Mouse (Mus musculus) liver, embryonic 14.5 days (tissue): Measurements from ENCODE around the gene Sec14l3. TPM values are rescaled to one million over a fixed set of nuclear protein-coding genes. Genes with fewer than 3 reads are reported as not detected.
"Not testable (repeated sequence)": the region's sequence is repeated elsewhere in the genome, so short reads cannot be mapped to it uniquely, and the experiment has no call there.

Source experiments
- ATAC-seq: fragments of 200-750 bp; cut with Nextera tagmentation; 2 replicates; pipeline ENCODE4 v1.8.0; 2017; ENCODE audit warnings: moderate number of reproducible peaks, mild to moderate bottlenecking, moderate library complexity; ENCODE audit not compliant: insufficient read depth
- DNase-seq, 3 experiments: peaks; one replicate each; pipeline ENCODE4 v3.0.0-alpha.2; 2012 to 2013; ENCODE audit warnings: low read depth in 3 of 3, low spot score in 3 of 3
- H3K27ac ChIP-seq: fragments of 300-500 bp; sonication (generic); 2 replicates; pipeline ENCODE4 v1.5.1; 2014; ENCODE audit warnings: moderate library complexity, mild to moderate bottlenecking, control low read depth, inconsistent platforms
- H3K27me3 ChIP-seq: fragments of 300-500 bp; sonication (generic); 2 replicates; pipeline ENCODE4 v1.6.1; 2014; ENCODE audit warnings: mild to moderate bottlenecking, low read length, moderate library complexity; ENCODE audit not compliant: control insufficient read depth, insufficient read depth
- H3K36me3 ChIP-seq: fragments of 300-500 bp; sonication (generic); replicated peaks from 2 replicates; pipeline ENCODE4 v1.6.1; 2014; ENCODE audit warnings: low read depth; ENCODE audit not compliant: control insufficient read depth, insufficient read depth
- H3K4me1 ChIP-seq, 2 experiments: fragments of 200-500 bp in 1 of 2; fragments of 300-500 bp in 1 of 2; sonication (generic) in 1 of 2; replicated peaks; 2 replicates each; pipeline ENCODE4 v1.6.1; 2012 to 2014; ENCODE audit warnings: antibody characterized with exemption in 1 of 2, inconsistent platforms in 1 of 2, low read length in 1 of 2; ENCODE audit not compliant: control insufficient read depth in 2 of 2, insufficient read depth in 2 of 2
- H3K4me2 ChIP-seq: fragments of 300-500 bp; sonication (generic); 2 replicates; pipeline ENCODE4 v1.6.1; 2014; ENCODE audit warnings: low read depth, mild to moderate bottlenecking, control low read depth, moderate library complexity
- H3K4me3 ChIP-seq, 2 experiments: fragments of 200-500 bp in 1 of 2; fragments of 300-500 bp in 1 of 2; sonication (generic) in 1 of 2; 2 replicates each; pipeline ENCODE4 v1.5.1; 2012 to 2014; ENCODE audit warnings: low read depth in 2 of 2, low read length in 2 of 2, mild to moderate bottlenecking in 2 of 2, control low read depth in 1 of 2, inconsistent platforms in 1 of 2, moderate library complexity in 1 of 2; ENCODE audit not compliant: insufficient read depth in 1 of 2
- H3K9ac ChIP-seq: fragments of 300-500 bp; sonication (generic); replicated peaks from 2 replicates; pipeline ENCODE4 v1.6.1; 2014; ENCODE audit warnings: mild to moderate bottlenecking, control low read depth, moderate library complexity
- H3K9me3 ChIP-seq: fragments of 300-500 bp; sonication (generic); 2 replicates; pipeline ENCODE4 v1.6.1; 2016; ENCODE audit warnings: low read length, mixed read lengths; ENCODE audit not compliant: control insufficient read depth
- CTCF ChIP-seq: IDR thresholded peaks from 2 replicates; pipeline ENCODE4 v1.5.1; 2016; ENCODE audit warnings: antibody characterized with exemption, low read depth, control low read depth
- EP300 ChIP-seq: IDR thresholded peaks from 2 replicates; pipeline ENCODE4 v1.6.1; 2016; ENCODE audit warnings: antibody characterized with exemption, low read depth
- WGBS: fragments of 180-500 bp; shearing (Covaris S2); extraction: QIAGEN DNeasy Blood & Tissue Kit; methylation state at CpG from one replicate; pipeline ENCODE4 v1.1.7; 2014; ENCODE audit not compliant: insufficient replicate concordance; 5-methylcytosine and 5-hydroxymethylcytosine counted together
- polyA plus RNA-seq, 2 experiments: library from polyadenylated mRNA; depleted of rRNA in 1 of 2; stranded (reverse) in 1 of 2; unstranded in 1 of 2; fragments of >200 nt; fragmentation: Nextera tagmentation in 1 of 2; extraction: Ambion mirVana in 1 of 2; gene quantifications; 2 replicates each; pipeline versions ENCODE4 v1.2.1 to v1.2.3; 2012 to 2014

The Sec14l3 gene
- polyA plus RNA-seq (2012; rRNA removed) (not detected in 2 replicates), polyA plus RNA-seq (2014; fragmentation: Nextera tagmentation; extraction: Ambion mirVana) (not detected in 2 replicates)

DNA sequence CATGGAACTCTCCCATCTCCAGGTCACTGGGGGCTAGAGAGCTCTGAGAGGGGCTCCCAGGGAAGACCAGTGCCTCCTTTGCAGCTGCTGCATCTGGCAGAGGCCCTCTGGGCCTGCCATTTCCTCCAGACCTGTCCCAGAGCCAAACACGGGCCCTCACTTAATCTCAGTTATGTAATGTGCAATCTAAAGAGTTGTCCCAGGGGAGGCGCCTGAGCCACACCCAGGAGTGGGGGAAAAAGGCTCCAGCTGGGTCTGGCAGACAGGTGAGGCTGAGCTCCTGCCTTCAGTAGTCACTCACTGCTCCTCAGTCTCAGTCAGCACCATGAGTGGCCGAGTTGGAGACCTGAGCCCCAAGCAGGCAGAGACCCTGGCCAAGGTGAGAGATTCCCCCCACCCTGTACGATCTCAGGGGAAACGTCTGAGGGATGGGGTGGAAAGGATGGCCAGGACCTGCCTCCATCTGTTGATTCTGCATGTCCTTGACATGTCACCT is at the start of gene Sec14l3:
TSS of gene Sec14l3 (plus strand) at position 215 of the 496 bp plus-strand sequence.
- DNase-seq: no peak
- Histone ChIP-seq H3K4me1 (no peaks in the 10 kb centered on the region), H3K27me3 (no peaks in the 10 kb centered on the region), H3K27ac (no peak within 1 kb of the TSS), H3K4me3 (no peak within 1 kb of the TSS), H3K36me3 (no peaks in the 10 kb centered on the region), H3K9ac (no peak within 1 kb of the TSS), H3K4me2 (no peak within 1 kb of the TSS), H3K9me3 (no peaks in the 10 kb centered on the region)
- 39% methylated on average over 5 of the region's 5 CpGs for WGBS
- TF ChIP-seq EP300: no peak
- no peak for ATAC-seq

DNA sequence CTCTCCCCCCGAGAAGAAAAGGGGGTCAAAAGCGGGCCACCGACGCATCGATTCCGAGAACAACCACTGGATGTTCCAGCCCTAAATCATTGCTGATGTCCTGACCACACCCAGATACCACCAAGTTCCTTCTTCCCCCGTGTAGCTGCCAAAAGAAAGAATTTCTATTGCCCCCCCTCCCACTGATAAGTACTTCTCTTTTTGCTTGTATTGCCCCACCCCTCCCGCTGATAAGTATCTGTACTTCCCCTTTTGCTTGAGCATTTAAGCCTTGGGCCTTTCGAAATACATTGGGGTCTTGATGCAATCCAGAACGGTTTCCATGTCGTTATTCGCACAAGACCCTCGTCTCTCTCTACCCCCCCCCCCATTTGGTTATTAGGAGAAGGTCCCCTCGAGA is 48.8 kb upstream of the Sec14l3 start:
- 58% methylated on average over 14 of the region's 14 CpGs for WGBS
- not testable (repeated sequence) for H3K27me3 ChIP-seq, H3K9me3 ChIP-seq, DNase-seq, H3K4me2 ChIP-seq, H3K36me3 ChIP-seq, H3K4me1 ChIP-seq, ATAC-seq, H3K27ac ChIP-seq, H3K4me3 ChIP-seq, H3K9ac ChIP-seq

DNA sequence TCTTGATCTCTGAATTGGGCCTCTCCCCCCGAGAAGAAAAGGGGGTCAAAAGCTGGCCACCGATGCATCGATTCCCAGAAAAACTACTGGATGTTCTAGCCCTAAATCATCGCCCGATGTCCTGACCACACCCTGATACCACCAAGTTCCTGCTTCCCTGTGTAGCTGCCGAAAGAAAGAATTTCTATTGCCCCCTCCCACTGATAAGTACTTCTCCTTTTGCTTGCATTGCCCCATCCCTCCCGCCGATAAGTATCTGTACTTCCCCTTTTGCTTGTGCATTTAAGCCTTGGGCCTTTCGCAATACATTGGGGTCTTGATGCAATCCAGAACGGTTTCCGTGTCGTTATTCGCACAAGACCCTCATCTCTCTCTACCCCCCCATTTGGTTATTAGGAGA is 42.5 kb upstream of the Sec14l3 start:
- H3K4me1 ChIP-seq, H3K36me3 ChIP-seq, H3K9me3 ChIP-seq, H3K4me3 ChIP-seq, H3K27me3 ChIP-seq, H3K4me2 ChIP-seq, ATAC-seq, DNase-seq, H3K27ac ChIP-seq, H3K9ac ChIP-seq: not testable (repeated sequence)
- WGBS: 59% methylated on average over 13 of the region's 13 CpGs

DNA sequence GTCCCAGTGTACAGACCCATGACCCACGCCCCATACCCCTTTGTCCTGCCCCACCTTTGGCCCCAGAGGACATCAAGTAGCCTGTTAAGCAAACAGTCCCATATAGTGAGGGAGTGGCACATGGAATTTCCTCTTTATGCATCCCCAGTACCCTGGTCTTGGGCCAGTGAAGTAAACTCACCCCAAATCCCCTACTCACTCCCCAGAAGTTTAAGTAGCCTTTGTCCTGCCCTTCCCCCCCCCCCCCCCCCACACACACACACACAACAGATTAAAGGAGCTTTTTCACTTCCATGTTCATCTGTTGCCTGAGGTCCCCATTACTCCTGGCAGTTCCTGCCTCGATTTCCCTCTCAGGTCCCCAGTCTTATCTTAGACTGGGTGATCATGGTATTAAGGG is 41.3 kb upstream of the Sec14l3 start:
- no peak for DNase-seq
- no peak overlapping the region for H3K4me3 ChIP-seq
- TF ChIP-seq CTCF (no peak), EP300 (no peak)
- no peak for ATAC-seq
- WGBS: 35% methylated on average over 2 of the region's 2 CpGs
- H3K27ac ChIP-seq: no peak overlapping the region
- no peak overlapping the region for H3K9ac ChIP-seq
- H3K9me3 ChIP-seq: no peaks in the 10 kb centered on the region
- no peaks in the 10 kb centered on the region for H3K36me3 ChIP-seq
- H3K27me3 ChIP-seq: no peaks in the 10 kb centered on the region
- no peak overlapping the region for H3K4me2 ChIP-seq
- H3K4me1 ChIP-seq: 0 out of 4 replicates have a peak, but pooled peaks cover 0 to 2% of the 10 kb centered on the region in 2 experiments

DNA sequence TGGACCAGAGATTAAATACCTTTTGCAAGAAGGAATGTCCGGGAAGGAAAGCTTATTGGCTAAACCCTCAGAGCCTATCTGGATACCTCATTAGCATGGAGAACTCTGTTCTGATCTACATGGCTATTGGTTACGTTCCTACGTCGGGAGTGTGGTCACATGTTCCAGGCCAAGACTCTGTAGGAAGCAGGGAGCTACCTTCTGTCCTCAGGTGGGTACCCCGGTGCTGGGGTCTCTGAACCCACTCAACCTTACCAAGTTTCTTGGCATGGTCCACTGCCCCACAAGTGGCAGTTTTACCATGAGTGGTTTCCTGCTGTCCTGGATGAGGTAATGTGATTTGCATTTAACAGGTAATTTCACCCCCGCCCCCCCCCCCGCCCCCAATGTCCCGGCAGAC is 37.6 kb upstream of the Sec14l3 start:
- 63% methylated on average over 8 of the region's 8 CpGs for WGBS
- H3K4me2 ChIP-seq: no peak overlapping the region
- DNase-seq: no peak

More for the DNA sequence above, 37.6 kb upstream of the Sec14l3 start:
- H3K4me3 ChIP-seq: no peak overlapping the region
- H3K36me3 ChIP-seq: no peaks in the 10 kb centered on the region
- no peaks in the 10 kb centered on the region for H3K9me3 ChIP-seq
- TF ChIP-seq EP300 (no peak), CTCF (no peak)
- no peaks in the 10 kb centered on the region for H3K27me3 ChIP-seq
- H3K9ac ChIP-seq: no peak overlapping the region
- no peak for ATAC-seq
- H3K4me1 ChIP-seq: peaks cover 0 to 2% of the 10 kb centered on the region in 2 experiments; a peak in 1 of 4 replicates
- no peak overlapping the region for H3K27ac ChIP-seq
